Mouse (Mus musculus) kidney, postnatal 36 days (tissue): ENCODE measurements around the gene Rexo1.
A peak's percentile ranks its signal among the peaks of the same experiment; 100 is the strongest.
"Not testable (repeated sequence)": the region's sequence is repeated elsewhere in the genome, so short reads cannot be mapped to it uniquely, and the experiment has no call there.

ENCODE experiments used
- DNase-seq, 2 experiments: peaks; one replicate each; pipeline ENCODE4 v3.0.0; 2021 to 2022; ENCODE audit warnings: mixed read lengths in 2 of 2

The Rexo1 gene

GRCm38 (mm10) chr10:80561116-80561944 lies at the start of gene Rexo1:
Gene Rexo1 (minus strand): TSS chr10:80561560.
- peak; percentile 96 to 98 for DNase-seq

DNA sequence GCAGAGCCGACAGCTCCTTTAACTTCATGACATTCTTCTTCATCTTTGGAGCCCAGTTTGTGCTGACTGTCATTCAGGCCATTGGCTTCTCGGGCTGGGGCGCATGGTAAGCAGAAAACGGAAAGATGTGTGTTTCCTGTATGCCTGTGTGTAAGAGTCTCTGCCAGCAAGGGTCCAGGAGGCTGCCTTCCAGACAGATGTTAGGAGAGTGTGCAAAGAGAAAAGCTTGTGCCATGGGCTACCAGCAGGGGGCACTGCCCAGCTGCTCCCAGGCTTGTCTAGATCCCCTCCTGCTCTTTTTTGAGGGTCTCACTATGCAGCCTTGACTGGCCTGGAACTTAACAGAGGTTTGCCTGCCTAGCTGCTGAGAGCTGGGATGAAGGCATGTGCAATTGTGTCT lies 49.7 kb upstream of the Rexo1 start:
- peak; percentile 57 to 81 for DNase-seq

DNA sequence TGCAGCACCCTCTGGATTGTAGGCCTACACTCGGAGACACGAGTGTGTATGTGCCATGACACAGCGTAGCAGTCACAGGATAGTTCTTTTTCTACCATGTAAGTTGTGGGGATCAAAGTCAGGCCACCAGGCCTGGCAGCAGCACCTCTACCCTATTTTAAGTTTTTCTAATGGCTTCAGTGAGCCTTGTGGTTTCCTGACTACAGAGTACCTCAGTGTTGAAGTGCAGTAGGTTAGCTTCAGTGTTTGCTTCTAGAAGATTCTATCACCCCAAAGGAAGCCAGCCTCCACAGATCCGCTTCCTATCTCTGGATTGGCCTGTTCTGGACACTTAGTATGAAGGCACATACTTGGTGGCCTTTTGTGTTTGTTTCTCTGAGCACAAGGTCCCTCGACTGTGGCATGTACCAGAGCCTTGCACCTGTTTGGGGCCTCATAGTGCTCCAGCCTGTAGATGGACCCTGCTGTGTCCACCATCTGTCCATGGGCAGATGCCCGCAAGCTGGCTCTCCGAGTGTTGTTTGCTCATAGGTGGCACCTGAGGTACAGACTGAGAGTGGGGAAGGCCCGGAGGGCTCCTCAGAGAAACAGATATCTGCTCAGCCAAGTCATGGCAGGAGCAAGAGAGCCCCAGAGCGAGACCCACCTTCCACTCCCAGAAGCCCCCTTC lies 48.9 kb upstream of the Rexo1 start:
- DNase-seq = no peak

DNA sequence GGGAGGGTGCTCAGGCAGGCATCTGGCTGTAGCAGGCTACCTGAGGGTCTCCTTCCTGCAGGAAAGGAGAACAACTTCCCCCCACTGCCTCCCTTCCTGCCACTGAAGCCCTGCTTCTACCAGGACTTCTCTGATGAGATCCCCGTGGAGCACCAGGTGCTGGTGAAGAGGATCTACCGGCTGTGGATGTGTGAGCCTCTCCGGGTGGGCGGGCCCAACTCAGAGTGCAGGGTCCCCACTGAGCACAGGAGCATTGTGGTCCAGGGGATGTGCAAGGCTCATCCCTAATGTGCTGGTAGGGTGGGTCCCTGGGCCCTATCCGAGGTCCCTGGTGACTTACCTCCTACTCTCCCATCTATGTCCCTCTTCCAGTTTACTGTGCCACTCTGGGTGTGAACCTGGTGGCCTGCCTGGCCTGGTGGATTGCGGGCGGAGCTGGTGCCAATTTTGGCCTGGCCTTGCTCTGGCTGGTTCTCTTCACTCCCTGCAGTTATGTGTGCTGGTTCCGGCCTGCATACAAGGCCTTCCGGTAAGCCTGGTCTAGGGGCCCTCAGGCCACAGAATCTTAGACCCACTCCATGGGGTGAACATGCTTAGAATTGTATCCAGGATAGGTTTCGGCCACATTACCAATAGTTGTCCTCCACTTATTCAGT lies 48.0 kb upstream of the Rexo1 start:
- no peak for DNase-seq

- DNase-seq = no peak
These were observed 47.1 kb upstream of the Rexo1 start for GRCm38 (mm10) chr10:80608435-80608834.

DNA sequence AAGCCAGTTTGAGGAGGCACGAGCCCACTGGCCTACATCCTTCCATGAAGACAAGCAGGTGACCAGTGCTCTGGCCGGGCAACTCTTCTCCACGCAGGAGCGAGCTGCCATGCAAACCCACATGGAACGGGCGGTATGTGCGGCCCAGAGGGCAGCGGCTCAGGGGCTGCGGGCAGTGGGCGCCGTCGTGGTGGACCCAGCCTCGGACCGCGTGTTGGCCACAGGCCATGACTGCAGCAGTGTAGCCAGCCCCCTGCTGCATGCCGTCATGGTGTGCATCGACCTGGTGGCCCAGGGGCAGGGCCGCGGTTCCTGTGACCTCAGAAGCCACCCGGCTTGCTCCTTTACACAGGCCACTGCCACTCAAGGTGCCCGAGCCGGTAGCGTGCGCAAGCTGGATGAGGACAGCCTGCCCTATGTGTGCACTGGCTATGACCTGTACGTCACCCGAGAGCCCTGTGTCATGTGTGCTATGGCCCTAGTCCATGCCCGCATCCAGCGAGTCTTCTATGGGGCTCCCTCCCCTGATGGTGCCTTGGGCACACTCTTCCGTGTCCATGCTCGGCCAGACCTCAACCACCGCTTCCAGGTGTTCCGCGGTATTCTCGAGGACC lies 45.5 kb upstream of the Rexo1 start:
- DNase-seq = no peak

- DNase-seq = no peak
These were observed 44.9 kb upstream of the Rexo1 start for GRCm38 (mm10) chr10:80606306-80606705.

GRCm38 (mm10) chr10:80605721-80606120 lies 44.4 kb upstream of the Rexo1 start, which contains the start of gene Gm49322:
Gene Gm49322 (plus strand): TSS chr10:80606021.
- DNase-seq = not testable (repeated sequence)

DNA sequence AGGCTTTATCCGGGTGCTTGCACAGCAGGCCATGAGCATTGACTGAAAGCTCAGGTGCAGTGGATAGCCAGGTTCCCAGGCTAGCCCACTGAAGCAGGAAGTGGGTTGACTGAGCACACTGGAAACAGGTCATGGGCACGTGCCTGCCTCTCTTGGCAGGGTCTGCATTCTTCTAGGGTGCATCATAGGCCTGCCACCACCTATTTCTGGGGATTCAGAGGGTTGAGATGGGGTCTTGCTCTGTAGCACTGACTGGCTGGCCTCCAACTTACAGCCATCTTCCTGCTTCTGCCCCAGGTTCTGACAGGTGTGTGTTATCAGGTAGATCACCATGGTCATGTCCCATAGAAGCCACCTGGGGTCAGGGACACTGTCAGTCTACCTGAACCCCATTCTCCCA lies 43.6 kb upstream of the Rexo1 start:
- DNase-seq = no peak

- no peak for DNase-seq
These were observed 42.7 kb upstream of the Rexo1 start for GRCm38 (mm10) chr10:80604001-80604509.

GRCm38 (mm10) chr10:80603364-80603763 lies 42.0 kb upstream of the Rexo1 start:
- DNase-seq = no peak

DNA sequence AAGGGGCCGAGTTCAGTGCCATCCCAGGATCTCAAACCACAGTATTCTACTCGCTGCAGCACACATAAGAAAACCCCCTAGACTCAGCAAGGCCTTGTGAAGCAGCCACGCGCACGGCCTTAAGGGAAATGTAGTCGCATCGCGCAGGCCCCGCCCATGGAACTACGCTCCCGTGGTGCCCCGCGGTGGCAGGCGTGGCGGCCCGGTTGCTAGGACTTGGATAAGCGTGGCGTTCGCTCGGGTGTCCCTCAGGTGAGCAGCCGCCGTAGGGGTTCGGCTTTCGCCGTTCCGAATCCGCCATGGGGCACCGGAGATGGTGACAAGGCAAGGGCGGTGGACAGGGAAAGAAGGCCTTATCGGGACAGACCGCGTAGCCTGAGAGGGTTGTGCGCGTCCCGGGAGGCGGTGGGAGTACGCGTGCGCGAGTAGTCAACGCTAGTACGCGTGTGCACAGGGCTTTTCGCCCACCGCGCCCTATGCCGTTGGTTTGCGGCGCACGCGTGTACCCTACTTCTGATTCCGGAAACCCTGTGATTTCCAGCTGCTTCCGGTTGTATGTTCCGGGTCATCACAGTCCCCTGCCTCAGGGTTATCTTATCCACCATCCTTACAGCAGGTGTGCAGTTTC lies 41.5 kb upstream of the Rexo1 start, which contains the start of the genes Scamp4 and Adat3:
Scamp4 (plus strand) TSS at position 175 of the 628 bp plus-strand sequence.
Adat3 (plus strand) TSS at position 183 of the 628 bp plus-strand sequence.
- DNase-seq = peak; percentile 96 to 97

- no peak for DNase-seq
These were observed 35.0 kb upstream of the Rexo1 start for GRCm38 (mm10) chr10:80596318-80596717.

- peak; percentile 98 to 99 for DNase-seq
These were observed 28.8 kb upstream of the Rexo1 start, which contains the start of gene Abhd17a for GRCm38 (mm10) chr10:80589879-80590854. Gene Abhd17a (minus strand): TSS chr10:80590341.

DNA sequence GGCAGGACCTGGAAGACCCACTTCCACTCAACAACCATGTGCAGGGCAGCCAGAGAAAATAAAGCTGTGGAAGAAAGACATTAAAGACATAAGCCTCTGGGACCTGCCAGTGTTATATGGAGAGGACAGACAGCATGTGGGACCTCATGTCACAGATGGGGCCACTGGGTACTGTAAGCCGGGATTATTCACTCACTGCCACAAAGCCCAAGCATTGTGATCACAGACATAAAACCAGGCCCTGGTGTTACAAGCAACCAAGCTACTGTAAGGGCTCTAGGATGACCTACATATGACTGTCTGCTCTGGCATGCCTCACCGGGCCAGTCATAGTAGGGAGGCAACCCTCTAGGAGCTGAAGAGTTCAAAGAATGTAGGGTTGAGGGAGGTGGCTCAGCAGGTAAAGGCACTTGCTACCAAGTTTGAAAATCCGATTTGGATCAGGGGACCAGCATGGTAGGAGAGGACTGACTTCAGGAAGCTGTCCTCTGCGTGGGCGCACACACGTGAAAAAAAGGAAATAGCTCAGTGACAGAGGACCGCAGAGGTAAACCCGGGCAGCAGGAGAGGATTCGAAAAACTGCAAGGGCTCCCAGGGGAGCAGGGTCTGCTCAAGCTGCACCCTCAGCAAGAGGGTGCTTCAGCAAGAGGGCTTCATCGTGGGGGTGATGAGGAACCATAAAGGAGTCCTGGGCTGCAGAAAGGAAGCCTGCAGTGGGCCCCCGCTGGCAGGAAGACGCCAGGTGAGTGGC lies 27.9 kb upstream of the Rexo1 start:
- DNase-seq = no peak

GRCm38 (mm10) chr10:80587305-80587657 lies 25.9 kb upstream of the Rexo1 start:
- DNase-seq = peak; percentile 64 to 71

- DNase-seq = no peak
These were observed 25.3 kb upstream of the Rexo1 start for GRCm38 (mm10) chr10:80586407-80587304.

DNA sequence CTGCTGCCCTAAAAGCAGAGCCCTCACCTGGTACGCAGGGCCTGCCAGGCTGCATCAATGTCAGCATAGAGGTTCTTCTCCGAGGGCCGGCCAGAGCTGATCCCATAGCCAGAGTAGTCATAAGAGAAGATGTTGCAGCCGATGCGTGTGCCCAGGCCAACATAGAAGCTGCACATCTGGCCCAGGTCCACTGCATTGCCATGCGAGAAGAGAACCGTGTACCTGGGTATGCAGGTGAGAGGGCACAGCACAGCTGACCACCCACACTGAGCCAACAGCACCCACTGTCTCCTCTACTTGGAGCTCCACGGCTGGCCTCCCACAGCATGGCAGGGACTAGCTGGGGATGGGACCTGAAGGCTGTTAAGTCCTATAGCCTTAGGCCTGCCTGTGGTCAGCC lies 24.2 kb upstream of the Rexo1 start:
- no peak for DNase-seq
